Mouse (Mus musculus) liver, embryonic 16.5 days (tissue): ENCODE measurements around the gene Otor. TPM values are rescaled to one million over a fixed set of nuclear protein-coding genes. Genes with fewer than 3 reads are reported as not detected.

ENCODE experiments used
- ATAC-seq: fragments of 200-750 bp; cut with Nextera tagmentation; 2 replicates; pipeline ENCODE4 v1.8.0; 2017; ENCODE audit warnings: low read depth, mild to moderate bottlenecking, moderate number of reproducible peaks, moderate library complexity
- H3K27ac ChIP-seq: fragments of 300-500 bp; sonication (generic); 2 replicates; pipeline ENCODE4 v1.5.1; 2014; ENCODE audit warnings: mild to moderate bottlenecking, low read length
- H3K27me3 ChIP-seq: fragments of 300-500 bp; sonication (generic); 2 replicates; pipeline ENCODE4 v1.6.1; 2014; ENCODE audit warnings: low read depth, low read length, mixed read lengths; ENCODE audit not compliant: control insufficient read depth, insufficient read depth
- H3K36me3 ChIP-seq: fragments of 300-500 bp; sonication (generic); 2 replicates; pipeline ENCODE4 v1.6.1; 2014; ENCODE audit warnings: mild to moderate bottlenecking; ENCODE audit not compliant: control insufficient read depth, insufficient read depth
- H3K4me1 ChIP-seq: fragments of 300-500 bp; sonication (generic); 2 replicates; pipeline ENCODE4 v1.6.1; 2014; ENCODE audit warnings: low read depth, low read length, mixed read lengths; ENCODE audit not compliant: control insufficient read depth
- H3K4me2 ChIP-seq: fragments of 300-500 bp; sonication (generic); 2 replicates; pipeline ENCODE4 v1.6.1; 2014; ENCODE audit warnings: low read depth, low read length, mixed read lengths
- H3K4me3 ChIP-seq: fragments of 300-500 bp; sonication (generic); 2 replicates; pipeline ENCODE4 v1.5.1; 2014; ENCODE audit warnings: low read depth, mild to moderate bottlenecking, low read length
- H3K9ac ChIP-seq: fragments of 300-500 bp; sonication (generic); 2 replicates; pipeline ENCODE4 v1.6.1; 2014; ENCODE audit warnings: low read depth, low read length
- H3K9me3 ChIP-seq: fragments of 300-500 bp; sonication (generic); replicated peaks from 2 replicates; pipeline ENCODE4 v1.6.1; 2016; ENCODE audit warnings: low read length; ENCODE audit not compliant: control insufficient read depth
- WGBS: fragments of 180-500 bp; shearing (Covaris S2); extraction: QIAGEN DNeasy Blood & Tissue Kit; methylation state at CpG from one replicate; pipeline ENCODE4 v1.1.7; 2014; ENCODE audit not compliant: insufficient replicate concordance; 5-methylcytosine and 5-hydroxymethylcytosine counted together
- polyA plus RNA-seq: library from polyadenylated mRNA; unstranded; fragments of >200 nt; fragmentation: Nextera tagmentation; extraction: Ambion mirVana; gene quantifications from 2 replicates; pipeline ENCODE4 v1.2.1, GENCODE M21; 2015

Otor gene
- polyA plus RNA-seq, 1 experiment from 2014 or later = not detected

- WGBS = 56% methylated on average over 1 of the region's 1 CpGs
- H3K27ac ChIP-seq = no peak overlapping the region
- H3K4me1 ChIP-seq = no peaks in the 10 kb centered on the region
- ATAC-seq = no peak
- no peak overlapping the region for H3K9ac ChIP-seq
- no peak overlapping the region for H3K4me3 ChIP-seq
- H3K4me2 ChIP-seq = no peak overlapping the region
- H3K9me3 ChIP-seq = no peaks in the 10 kb centered on the region
- H3K27me3 ChIP-seq = no peaks in the 10 kb centered on the region
- no peaks in the 10 kb centered on the region for H3K36me3 ChIP-seq
These were observed 35.6 kb downstream of the Otor start for GRCm38 (mm10) chr2:143113859-143114258.

- WGBS = 65% methylated on average over 4 of the region's 4 CpGs
- Histone ChIP-seq H3K4me3 (no peak overlapping the region), H3K9me3 (no peaks in the 10 kb centered on the region), H3K4me1 (no peaks in the 10 kb centered on the region), H3K27ac (no peak overlapping the region), H3K4me2 (no peak overlapping the region), H3K36me3 (no peaks in the 10 kb centered on the region), H3K9ac (no peak overlapping the region), H3K27me3 (no peaks in the 10 kb centered on the region)
- ATAC-seq = no peak
These were observed 36.4 kb downstream of the Otor start for GRCm38 (mm10) chr2:143114716-143115115.

GRCm38 (mm10) chr2:143117453-143117852 lies 39.2 kb downstream of the Otor start:
- Histone ChIP-seq H3K4me3 (no peak overlapping the region), H3K4me1 (no peaks in the 10 kb centered on the region), H3K9ac (no peak overlapping the region), H3K36me3 (no peaks in the 10 kb centered on the region), H3K27me3 (no peaks in the 10 kb centered on the region), H3K4me2 (no peak overlapping the region), H3K9me3 (no peaks in the 10 kb centered on the region), H3K27ac (no peak overlapping the region)
- no peak for ATAC-seq
- WGBS = 49% methylated on average over 3 of the region's 3 CpGs

- no peaks in the 10 kb centered on the region for H3K36me3 ChIP-seq
- no peak overlapping the region for H3K27ac ChIP-seq
- H3K4me1 ChIP-seq = no peaks in the 10 kb centered on the region
- no peaks in the 10 kb centered on the region for H3K27me3 ChIP-seq
- H3K9ac ChIP-seq = no peak overlapping the region
- H3K9me3 ChIP-seq = no peaks in the 10 kb centered on the region
- 65% methylated on average over 7 of the region's 7 CpGs for WGBS
- no peak overlapping the region for H3K4me2 ChIP-seq
- ATAC-seq = no peak
- no peak overlapping the region for H3K4me3 ChIP-seq
These were observed 39.9 kb downstream of the Otor start for GRCm38 (mm10) chr2:143118221-143118620.

- H3K27ac ChIP-seq = no peak overlapping the region
- H3K4me1 ChIP-seq = no peaks in the 10 kb centered on the region
- no peak overlapping the region for H3K4me3 ChIP-seq
- ATAC-seq = no peak
- no peaks in the 10 kb centered on the region for H3K9me3 ChIP-seq
- no peaks in the 10 kb centered on the region for H3K27me3 ChIP-seq
- H3K36me3 ChIP-seq = no peaks in the 10 kb centered on the region
- no peak overlapping the region for H3K4me2 ChIP-seq
- no peak overlapping the region for H3K9ac ChIP-seq
- 51% methylated on average over 5 of the region's 5 CpGs for WGBS
These were observed 52.9 kb downstream of the Otor start for GRCm38 (mm10) chr2:143131098-143131646.

Other genes starting within 250 kb of the Otor start
- 3.9 and 4.0 TPM in 2 replicates for gene Kif16b, start 176.9 kb upstream of the Otor start, polyA plus RNA-seq
- 18.5 and 23.3 TPM in 2 replicates for gene Snrpb2, start 15.4 kb upstream of the Otor start, polyA plus RNA-seq